Mouse (Mus musculus) kidney, embryonic 16.5 days (tissue): ENCODE data around the gene Xxylt1. TPM values are rescaled to one million over a fixed set of nuclear protein-coding genes. Genes with fewer than 3 reads are reported as not detected.
"Not testable (repeated sequence)": the region's sequence is repeated elsewhere in the genome, so short reads cannot be mapped to it uniquely, and the experiment has no call there.

Source experiments
- ATAC-seq: fragments of 200-750 bp; cut with Nextera tagmentation; 2 replicates; pipeline ENCODE4 v1.8.0; 2017; ENCODE audit warnings: moderate TSS enrichment; ENCODE audit not compliant: low FRiP score, low TSS enrichment
- H3K27ac ChIP-seq: fragments of 300-500 bp; sonication (generic); 2 replicates; pipeline ENCODE4 v1.5.1; 2014; ENCODE audit warnings: low read length
- H3K27me3 ChIP-seq: fragments of 300-500 bp; sonication (generic); 2 replicates; pipeline ENCODE4 v1.6.1; 2014; ENCODE audit warnings: low read length, control low read depth, mixed read lengths; ENCODE audit not compliant: insufficient read depth
- H3K36me3 ChIP-seq: fragments of 300-500 bp; sonication (generic); 2 replicates; pipeline ENCODE4 v1.6.1; 2014; ENCODE audit warnings: low read length, control low read depth, mixed read lengths; ENCODE audit not compliant: insufficient read depth
- H3K4me1 ChIP-seq: fragments of 300-500 bp; sonication (generic); 2 replicates; pipeline ENCODE4 v1.6.1; 2014; ENCODE audit warnings: low read length, control low read depth, mixed read lengths; ENCODE audit not compliant: insufficient read depth
- H3K4me2 ChIP-seq: fragments of 300-500 bp; sonication (generic); replicated peaks from 2 replicates; pipeline ENCODE4 v1.6.1; 2014; ENCODE audit warnings: low read depth, low read length
- H3K4me3 ChIP-seq: fragments of 300-500 bp; sonication (generic); 2 replicates; pipeline ENCODE4 v1.5.1; 2014; ENCODE audit warnings: mild to moderate bottlenecking, low read length
- H3K9ac ChIP-seq: fragments of 300-500 bp; sonication (generic); replicated peaks from 2 replicates; pipeline ENCODE4 v1.6.1; 2014; ENCODE audit warnings: low read length
- H3K9me3 ChIP-seq: fragments of 300-500 bp; sonication (generic); 2 replicates; pipeline ENCODE4 v1.6.1; 2016; ENCODE audit warnings: low read length, control low read depth
- WGBS: fragments of 180-500 bp; shearing (Covaris S2); extraction: QIAGEN DNeasy Blood & Tissue Kit; methylation state at CpG from one replicate; pipeline ENCODE4 v1.1.7; 2014; 5-methylcytosine and 5-hydroxymethylcytosine counted together
- polyA plus RNA-seq: library from polyadenylated mRNA; unstranded; fragments of >200 nt; fragmentation: Nextera tagmentation; extraction: Ambion mirVana; gene quantifications from 2 replicates; pipeline ENCODE4 v1.2.1, GENCODE M21; 2015

Gene Xxylt1
- polyA plus RNA-seq, 1 experiment from 2014 or later: 18.8 TPM

DNA sequence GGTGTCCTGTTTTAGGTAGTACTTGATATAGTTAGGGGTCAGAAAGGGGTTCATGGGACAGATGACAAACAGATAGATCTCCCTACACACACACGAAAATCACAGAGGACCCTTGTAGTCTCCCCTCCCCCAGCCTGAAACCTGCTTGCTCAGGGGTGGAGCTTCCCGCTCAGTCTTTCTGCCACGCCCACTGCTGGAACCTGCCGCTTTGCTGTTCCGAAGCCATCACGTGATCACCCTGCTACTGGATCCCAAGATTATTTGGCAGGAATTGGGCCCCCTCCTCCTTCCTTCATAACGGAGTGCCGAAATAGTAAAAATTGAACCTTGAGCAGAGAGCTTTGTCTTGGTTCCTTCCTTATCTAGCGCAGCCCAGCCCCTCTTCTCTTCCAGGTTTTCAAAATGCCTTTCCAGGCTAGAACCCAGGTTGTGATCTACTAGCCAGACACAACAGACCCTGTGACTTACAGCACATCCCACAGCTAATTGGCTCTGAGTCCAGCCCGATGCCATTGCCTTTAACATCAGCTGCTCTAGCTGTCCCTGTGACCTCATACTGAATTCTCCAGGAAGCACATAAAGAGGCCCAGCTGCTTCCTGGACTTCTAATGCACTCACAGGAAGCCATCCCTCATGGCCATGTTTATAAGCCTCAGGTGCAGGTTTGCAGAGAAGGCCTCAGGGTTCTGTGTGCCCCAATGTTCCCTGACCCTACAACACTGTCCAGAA, 77.5 kb downstream of the Xxylt1 start:
- ATAC-seq: peak; percentile 78
- Histone ChIP-seq H3K4me2 (peak overlapping the region; percentile 38), H3K27ac (peak overlapping the region; percentile 83), H3K4me1 (peaks cover 32% of the 10 kb centered on the region), H3K9ac (0 out of 2 replicates have a peak overlapping the region, but pooled peaks have one; percentile 23)
- 9% methylated on average over 10 of the region's 10 CpGs for WGBS
- H3K4me3 ChIP-seq, H3K36me3 ChIP-seq, H3K27me3 ChIP-seq, H3K9me3 ChIP-seq: not testable (repeated sequence)

DNA sequence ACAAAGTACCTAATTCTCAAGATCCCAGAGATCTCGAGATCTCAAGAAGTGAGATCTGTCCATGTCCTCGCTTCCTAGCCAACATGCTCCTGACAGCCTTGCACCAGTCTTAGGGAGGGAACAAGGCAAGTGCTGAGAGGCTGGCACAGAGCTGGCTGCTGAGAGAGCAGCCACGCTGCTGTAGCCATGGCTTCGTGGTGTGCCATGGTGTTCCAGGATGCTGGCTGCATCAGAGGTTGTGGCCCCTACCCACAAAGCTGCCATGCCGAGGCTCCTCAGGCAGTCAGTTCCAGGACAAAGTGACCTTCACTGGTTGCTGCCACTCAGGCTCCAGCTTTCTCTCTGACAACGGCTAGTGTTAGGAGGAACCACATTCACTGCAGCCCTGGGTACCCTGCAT, 78.3 kb downstream of the Xxylt1 start:
- H3K4me3 ChIP-seq: no peak overlapping the region
- no peak overlapping the region for H3K9ac ChIP-seq
- H3K27ac ChIP-seq: peak overlapping the region; percentile 83
- 53% methylated on average over 6 of the region's 6 CpGs for WGBS
- H3K27me3 ChIP-seq: no peaks in the 10 kb centered on the region
- no peak overlapping the region for H3K4me2 ChIP-seq
- no peaks in the 10 kb centered on the region for H3K36me3 ChIP-seq
- H3K4me1 ChIP-seq: peaks cover 32% of the 10 kb centered on the region
- no peaks in the 10 kb centered on the region for H3K9me3 ChIP-seq
- no peak for ATAC-seq

DNA sequence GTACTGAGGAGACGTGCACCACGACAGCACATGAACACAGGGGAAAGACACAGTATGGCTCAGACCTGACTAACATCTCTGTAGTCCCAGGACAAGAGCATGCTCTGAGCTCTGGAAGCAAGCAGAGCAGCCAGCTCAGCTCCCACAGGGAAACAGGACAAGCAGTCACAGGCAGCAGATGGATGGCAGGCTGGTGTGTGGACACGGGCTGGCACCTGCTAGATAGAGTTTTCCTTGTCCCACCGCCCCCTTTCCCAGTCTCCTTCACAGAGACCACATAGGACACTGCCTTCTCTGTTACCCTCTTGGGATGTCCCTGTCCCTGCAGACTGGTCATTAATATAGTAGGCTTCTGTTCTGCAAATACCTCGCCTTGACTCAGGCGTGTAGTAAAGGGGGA, 79.1 kb downstream of the Xxylt1 start:
- Histone ChIP-seq H3K27ac (no peak overlapping the region), H3K36me3 (no peaks in the 10 kb centered on the region), H3K4me1 (peaks cover 32% of the 10 kb centered on the region), H3K4me2 (no peak overlapping the region), H3K27me3 (no peaks in the 10 kb centered on the region), H3K4me3 (no peak overlapping the region), H3K9me3 (no peaks in the 10 kb centered on the region), H3K9ac (0 out of 2 replicates have a peak overlapping the region, but pooled peaks have one; percentile 33)
- no peak for ATAC-seq
- 86% methylated on average over 6 of the region's 6 CpGs for WGBS

DNA sequence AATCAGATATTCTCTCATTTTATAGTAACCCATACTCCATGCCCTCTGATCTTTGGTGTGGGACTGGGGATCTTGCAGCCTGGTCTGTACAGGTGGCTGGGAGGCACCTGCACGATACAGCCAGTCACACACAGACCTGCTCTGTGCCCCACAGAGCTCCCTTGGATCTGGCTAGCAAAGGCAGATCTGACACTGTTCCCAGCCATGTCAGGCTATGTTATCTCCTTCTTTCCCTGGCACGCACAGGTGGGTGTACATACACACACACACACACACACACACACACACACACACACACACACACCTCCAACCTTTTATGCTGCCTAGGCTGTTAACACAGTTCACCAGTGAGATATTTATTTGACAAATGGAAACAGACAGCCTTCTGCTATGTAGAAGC, 82.5 kb downstream of the Xxylt1 start:
- no peaks in the 10 kb centered on the region for H3K36me3 ChIP-seq
- no peak for ATAC-seq
- WGBS: 92% methylated on average over 2 of the region's 2 CpGs
- H3K27ac ChIP-seq: no peak overlapping the region
- H3K4me1 ChIP-seq: peaks cover 13% of the 10 kb centered on the region
- no peaks in the 10 kb centered on the region for H3K9me3 ChIP-seq
- H3K9ac ChIP-seq: no peak overlapping the region
- no peak overlapping the region for H3K4me3 ChIP-seq
- no peak overlapping the region for H3K4me2 ChIP-seq
- H3K27me3 ChIP-seq: no peaks in the 10 kb centered on the region

DNA sequence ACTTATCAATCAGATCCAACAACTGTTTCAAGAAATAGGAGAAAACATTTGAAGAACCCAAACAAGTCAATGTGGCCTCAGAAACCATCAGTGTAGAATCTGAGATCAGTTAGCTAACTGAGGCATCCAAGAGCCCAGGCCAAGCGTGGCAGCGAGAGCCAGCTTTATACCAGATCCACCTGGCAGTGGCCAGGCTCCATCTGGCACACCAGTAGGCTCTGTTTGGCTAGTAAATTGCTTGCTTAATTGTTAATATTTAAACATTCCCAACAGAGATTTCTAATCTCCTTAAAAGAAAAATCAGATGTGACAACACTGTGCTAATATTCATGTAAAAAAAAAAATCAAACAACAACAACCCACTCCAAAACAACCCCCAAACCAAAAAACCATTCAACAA, 83.2 kb downstream of the Xxylt1 start:
- H3K27me3 ChIP-seq: no peaks in the 10 kb centered on the region
- H3K9ac ChIP-seq: no peak overlapping the region
- no peaks in the 10 kb centered on the region for H3K36me3 ChIP-seq
- H3K4me2 ChIP-seq: no peak overlapping the region
- no peak overlapping the region for H3K27ac ChIP-seq
- no peak overlapping the region for H3K4me3 ChIP-seq
- peaks cover 7% of the 10 kb centered on the region for H3K4me1 ChIP-seq
- H3K9me3 ChIP-seq: no peaks in the 10 kb centered on the region
- ATAC-seq: no peak
- WGBS: 90% methylated on average over 2 of the region's 2 CpGs

DNA sequence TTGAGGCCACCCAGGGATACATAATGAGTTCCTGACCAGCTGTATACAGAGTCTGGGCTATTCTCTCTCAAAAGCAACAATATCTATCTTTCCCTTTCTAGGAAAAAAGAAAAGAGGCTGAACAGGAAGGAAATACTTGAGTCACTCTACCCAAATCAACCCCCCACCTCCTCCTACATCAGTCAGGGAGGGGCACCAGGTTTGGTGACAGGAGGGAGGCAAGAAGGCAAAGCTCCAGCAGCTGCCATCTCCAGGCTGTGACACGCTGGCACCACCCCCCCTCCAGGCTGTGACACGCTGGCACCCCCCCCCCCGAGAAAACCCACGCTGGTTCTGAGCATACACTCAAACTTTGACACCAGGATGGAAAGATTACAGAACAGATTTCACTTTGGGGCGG, 85.8 kb downstream of the Xxylt1 start:
- Histone ChIP-seq H3K4me1 (no peaks in the 10 kb centered on the region), H3K27me3 (no peaks in the 10 kb centered on the region), H3K9ac (no peak overlapping the region), H3K36me3 (no peaks in the 10 kb centered on the region), H3K4me2 (no peak overlapping the region), H3K4me3 (no peak overlapping the region), H3K9me3 (no peaks in the 10 kb centered on the region), H3K27ac (no peak overlapping the region)
- WGBS: 87% methylated on average over 5 of the region's 5 CpGs
- ATAC-seq: no peak

DNA sequence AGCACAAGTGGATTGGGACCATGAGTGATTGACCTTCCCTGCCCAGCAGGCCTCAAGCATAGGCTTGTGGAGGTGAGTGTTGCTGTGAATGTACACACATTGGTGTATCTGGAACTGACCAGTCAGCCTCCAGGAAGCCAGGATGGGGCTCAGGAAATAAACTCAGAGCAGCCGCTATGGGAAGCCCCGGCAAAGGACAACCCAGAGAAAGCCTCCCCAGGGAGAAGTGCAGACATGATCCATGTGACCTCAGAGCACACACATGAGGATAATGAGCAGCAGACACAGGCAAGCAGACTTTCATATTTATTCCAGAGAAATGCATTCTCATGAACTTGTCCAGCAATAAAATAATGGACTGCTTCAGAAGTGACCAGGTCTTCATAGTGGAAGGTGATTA, 86.4 kb downstream of the Xxylt1 start:
- H3K4me2 ChIP-seq: no peak overlapping the region
- H3K4me3 ChIP-seq: no peak overlapping the region
- H3K27me3 ChIP-seq: no peaks in the 10 kb centered on the region
- H3K36me3 ChIP-seq: no peaks in the 10 kb centered on the region
- no peak overlapping the region for H3K9ac ChIP-seq
- 71% methylated on average over 2 of the region's 2 CpGs for WGBS
- ATAC-seq: no peak
- no peaks in the 10 kb centered on the region for H3K9me3 ChIP-seq
- H3K4me1 ChIP-seq: no peaks in the 10 kb centered on the region
- H3K27ac ChIP-seq: 0 out of 2 replicates have a peak overlapping the region, but pooled peaks have one; percentile 22

DNA sequence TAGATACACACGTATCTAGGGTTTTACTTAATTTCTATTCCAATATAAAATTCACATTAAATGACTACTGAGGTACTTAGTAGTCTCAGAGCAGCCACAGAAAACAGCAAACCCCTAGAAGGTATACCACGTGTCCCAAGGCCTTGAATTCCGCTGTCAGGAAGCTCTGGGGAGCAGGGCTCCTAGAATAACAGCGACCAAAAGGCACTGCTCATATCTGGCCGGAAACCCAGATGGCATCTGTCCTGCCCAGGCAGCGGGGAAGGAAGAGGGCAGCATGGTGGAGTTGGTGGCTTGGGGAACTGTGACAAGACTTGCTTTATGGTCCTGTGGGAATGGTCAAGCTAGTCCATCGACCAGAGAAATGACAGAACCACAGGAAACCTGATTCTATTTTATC, 86.9 kb downstream of the Xxylt1 start:
- H3K27me3 ChIP-seq: no peaks in the 10 kb centered on the region
- ATAC-seq: no peak
- 63% methylated on average over 7 of the region's 7 CpGs for WGBS
- no peak overlapping the region for H3K27ac ChIP-seq
- H3K9me3 ChIP-seq: no peaks in the 10 kb centered on the region
- no peaks in the 10 kb centered on the region for H3K4me1 ChIP-seq
- H3K4me2 ChIP-seq: no peak overlapping the region
- no peaks in the 10 kb centered on the region for H3K36me3 ChIP-seq
- H3K9ac ChIP-seq: no peak overlapping the region
- H3K4me3 ChIP-seq: no peak overlapping the region

DNA sequence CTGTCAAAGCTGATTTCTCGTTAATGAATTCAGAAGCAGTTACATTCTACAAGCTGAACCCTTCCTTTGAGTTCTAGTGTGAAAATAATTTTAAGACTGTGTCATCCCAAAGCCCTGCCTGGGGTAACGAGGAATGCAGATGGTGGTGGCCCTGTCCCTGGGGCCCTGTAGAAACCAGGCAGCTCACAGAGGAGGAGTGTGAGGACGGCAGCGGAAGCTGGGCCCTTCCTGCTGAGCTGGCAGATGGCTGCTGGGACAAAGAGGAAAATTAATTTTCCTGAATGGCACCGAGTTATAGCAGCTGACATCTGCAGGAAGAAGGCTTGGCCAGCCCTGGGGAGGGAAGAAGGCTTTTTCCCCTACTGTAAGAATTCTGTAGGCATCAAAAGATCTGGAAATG, 88.7 kb downstream of the Xxylt1 start:
- ATAC-seq: no peak
- H3K27ac ChIP-seq: peak overlapping the region; percentile 63
- H3K9me3 ChIP-seq: no peaks in the 10 kb centered on the region
- H3K27me3 ChIP-seq: no peaks in the 10 kb centered on the region
- WGBS: 53% methylated on average over 5 of the region's 5 CpGs
- no peaks in the 10 kb centered on the region for H3K36me3 ChIP-seq
- no peak overlapping the region for H3K9ac ChIP-seq
- no peaks in the 10 kb centered on the region for H3K4me1 ChIP-seq
- no peak overlapping the region for H3K4me3 ChIP-seq
- no peak overlapping the region for H3K4me2 ChIP-seq

DNA sequence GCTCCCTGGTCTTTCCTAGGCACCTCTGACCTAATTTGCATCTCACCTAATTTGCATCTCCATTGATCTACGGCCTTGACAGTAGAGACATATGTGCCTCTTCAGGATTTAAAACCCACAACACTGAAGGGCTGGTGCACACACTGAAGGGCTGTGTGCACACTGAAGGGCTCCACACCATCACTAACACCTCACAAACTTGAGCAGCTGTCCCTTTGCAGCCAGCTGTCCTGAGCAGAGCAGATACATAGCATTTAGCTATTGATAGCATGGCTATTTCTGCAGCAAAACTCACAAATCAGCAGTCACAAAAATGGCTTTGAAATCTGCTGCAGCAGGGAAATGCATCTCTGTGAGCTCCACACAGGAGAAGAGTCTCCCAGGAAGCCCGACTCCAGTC, 90.6 kb downstream of the Xxylt1 start:
- no peak for ATAC-seq
- H3K4me3 ChIP-seq: no peak overlapping the region
- no peaks in the 10 kb centered on the region for H3K9me3 ChIP-seq
- H3K27ac ChIP-seq: no peak overlapping the region
- H3K9ac ChIP-seq: no peak overlapping the region
- H3K4me2 ChIP-seq: no peak overlapping the region
- WGBS: 38% methylated on average over 2 of the region's 2 CpGs
- H3K36me3 ChIP-seq: no peaks in the 10 kb centered on the region
- H3K27me3 ChIP-seq: no peaks in the 10 kb centered on the region
- H3K4me1 ChIP-seq: peaks cover 4% of the 10 kb centered on the region; the same call in 1 of the 2 replicates
